ENCODE assay signal across 12 mouse cellular contexts in the genomic region with DNA sequence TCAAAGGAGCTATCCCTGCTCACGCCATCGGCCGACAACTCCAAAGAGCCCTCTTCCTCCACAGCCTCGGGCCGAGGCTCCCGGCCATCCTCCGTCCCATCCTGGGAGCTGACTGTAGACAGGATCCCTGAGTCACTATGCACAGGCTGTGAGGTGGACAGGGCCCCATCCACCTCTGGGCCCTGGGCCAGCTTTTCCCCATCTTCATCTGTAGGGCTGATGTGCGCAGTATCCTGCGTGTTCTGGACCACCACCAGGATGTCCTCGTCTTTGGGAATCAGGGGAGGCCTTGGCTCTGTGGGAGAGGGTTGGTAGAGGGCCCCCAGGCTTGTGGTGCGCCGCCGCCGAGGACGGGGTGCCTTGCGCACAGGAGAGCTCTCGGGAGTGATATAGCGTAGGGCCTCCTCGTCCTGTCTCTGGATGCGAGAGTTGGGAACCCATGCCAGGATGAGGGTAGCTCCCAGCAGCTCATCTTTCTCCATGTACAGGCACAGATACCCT. TPM values are rescaled to one million over a fixed set of nuclear protein-coding genes. Genes with fewer than 3 reads are reported as not detected.
DNase-seq lines count a peak whose midpoint lies in the region; ATAC-seq and TF ChIP-seq lines count a peak whose summit lies in the region.
"Had no signal": no experiment of that assay in that cellular context is flagged by ENCODE, and none has a peak within 500 bp of the region (broad histone marks: within the 10 kb centered on the region; RNA-seq: fewer than 3 reads in every experiment).

No protein-coding gene starts in this region.

- ATAC-seq in intestine, embryonic 15.5 days, result no peak
- ATAC-seq in intestine, postnatal 0 days, result no peak
- no peak for ATAC-seq in hindbrain, embryonic 16.5 days
- no peak for ATAC-seq in frontal cortex, adult (ENCODE audit: low TSS enrichment)

- H3K4me2 ChIP-seq in intestine, embryonic 15.5 days (replicated peaks), result no peak overlapping the region
- no peak overlapping the region for H3K4me2 ChIP-seq in intestine, postnatal 0 days (replicated peaks; ENCODE audit: low read depth)
- no peak overlapping the region for H3K4me2 ChIP-seq in hindbrain, embryonic 16.5 days (ENCODE audit: low read length)

- in situ Hi-C loops in ES-E14 (cut with MboI; ENCODE audit: low sequenced_read_pairs in 2 of 2, unreplicated experiment in 2 of 2), result no loop called here

- H3K9me3 ChIP-seq in intestine, embryonic 15.5 days, result no peaks in the 10 kb centered on the region
- H3K9me3 ChIP-seq in intestine, postnatal 0 days (ENCODE audit: control insufficient read depth), result no peaks in the 10 kb centered on the region
- H3K9me3 ChIP-seq in ES-E14 (ENCODE audit: control insufficient read depth, insufficient read depth, low read depth, low read length), result no peaks in the 10 kb centered on the region
- no peaks in the 10 kb centered on the region for H3K9me3 ChIP-seq in hindbrain, embryonic 16.5 days (ENCODE audit: control insufficient read depth, low read length)

- H3K36me3 ChIP-seq in intestine, embryonic 15.5 days, result peaks cover 17% of the 10 kb centered on the region; the same call in 1 of the 2 replicates
- H3K36me3 ChIP-seq in intestine, postnatal 0 days (ENCODE audit: control insufficient read depth, insufficient read depth), result peaks cover 24% of the 10 kb centered on the region; the same call in 1 of the 2 replicates
- H3K36me3 ChIP-seq in ES-E14 (ENCODE audit: control insufficient read depth, insufficient read depth, low read length, poor library complexity, severe bottlenecking), result peaks cover 5% of the 10 kb centered on the region; the same call in 1 of the 2 replicates
- peaks cover 10% of the 10 kb centered on the region for H3K36me3 ChIP-seq in hindbrain, embryonic 16.5 days (ENCODE audit: control insufficient read depth, insufficient read depth, low read length)

- 0 out of 2 replicates have a peak overlapping the region, but pooled peaks have one; percentile 52 for H3K27ac ChIP-seq in intestine, embryonic 15.5 days
- no peak overlapping the region for H3K27ac ChIP-seq in intestine, postnatal 0 days (ENCODE audit: low read depth, low read length)
- H3K27ac ChIP-seq in ES-E14 (ENCODE audit: insufficient read depth, low read depth, low read length, poor library complexity, severe bottlenecking), result no peak overlapping the region
- H3K27ac ChIP-seq in hindbrain, embryonic 16.5 days (ENCODE audit: low read depth, low read length), result peak overlapping the region; percentile 41; the same call in 1 of the 2 replicates
- H3K27ac ChIP-seq: liver, embryonic 14.5 days had no signal

- DNase-seq in cerebellum, adult 8-10 months, result peak; percentile 56
- DNase-seq in cerebellum, adult 9-10 months, result no peak
- no peak for DNase-seq in ES-E14 (ENCODE audit: low read depth, low spot score)
- DNase-seq in urinary bladder, postnatal 10 days (ENCODE audit: low spot score), result no peak
- DNase-seq: kidney, adult 8-10 months; thymus, postnatal 25 days had no signal

- WGBS in intestine, embryonic 15.5 days, result 92% methylated on average over 20 of the region's 20 CpGs
- 93% methylated on average over 20 of the region's 20 CpGs for WGBS in intestine, postnatal 0 days
- WGBS in hindbrain, embryonic 16.5 days, result 84% methylated on average over 20 of the region's 20 CpGs

- no peak overlapping the region for H3K4me3 ChIP-seq in intestine, embryonic 15.5 days (replicated peaks)
- no peak overlapping the region for H3K4me3 ChIP-seq in intestine, postnatal 0 days (ENCODE audit: low read depth, low read length)
- H3K4me3 ChIP-seq in ES-E14 (ENCODE audit: insufficient read depth in 1 of 2, low read depth in 1 of 2, low read length in 2 of 2, poor library complexity in 1 of 2, severe bottlenecking in 1 of 2), result no peak overlapping the region
- H3K4me3 ChIP-seq in hindbrain, embryonic 16.5 days (ENCODE audit: low read length), result no peak overlapping the region

- TF ChIP-seq CTCF in intestine, postnatal 0 days (IDR thresholded peaks at IDR 0.05; ENCODE audit: low read depth), result no peak

- no peak overlapping the region for H3K9ac ChIP-seq in intestine, embryonic 15.5 days
- H3K9ac ChIP-seq in intestine, postnatal 0 days (ENCODE audit: low read depth, low read length), result no peak overlapping the region
- peak overlapping the region; percentile 25 for H3K9ac ChIP-seq in ES-E14 (ENCODE audit: insufficient read depth, low read depth, low read length, poor library complexity, severe bottlenecking)
- H3K9ac ChIP-seq in hindbrain, embryonic 16.5 days (ENCODE audit: low read depth, low read length), result no peak overlapping the region
- H3K9ac ChIP-seq: liver, embryonic 14.5 days had no signal

- H3K4me1 ChIP-seq in intestine, embryonic 15.5 days (replicated peaks), result peaks cover 31% of the 10 kb centered on the region
- H3K4me1 ChIP-seq in intestine, postnatal 0 days (replicated peaks; ENCODE audit: control insufficient read depth, insufficient read depth, low read length), result no peaks in the 10 kb centered on the region
- H3K4me1 ChIP-seq in ES-E14 (ENCODE audit: control insufficient read depth in 2 of 2, insufficient read depth in 2 of 2, low read length in 2 of 2, poor library complexity in 1 of 2), result peaks cover 1 to 19% of the 10 kb centered on the region in 2 experiments; a peak in 2 of 4 replicates
- H3K4me1 ChIP-seq in hindbrain, embryonic 16.5 days (ENCODE audit: control insufficient read depth, insufficient read depth, low read depth, low read length), result peaks cover 19% of the 10 kb centered on the region

- H3K27me3 ChIP-seq in intestine, embryonic 15.5 days (replicated peaks), result no peaks in the 10 kb centered on the region
- no peaks in the 10 kb centered on the region for H3K27me3 ChIP-seq in intestine, postnatal 0 days (replicated peaks; ENCODE audit: control insufficient read depth, insufficient read depth, low read length)
- no peaks in the 10 kb centered on the region for H3K27me3 ChIP-seq in hindbrain, embryonic 16.5 days (replicated peaks; ENCODE audit: control insufficient read depth, insufficient read depth, low read length)

TF ChIP-seq in ES-E14, 5 proteins besides CTCF, POLR2A, EP300 and RAD21:
- TF ChIP-seq MAFK (IDR thresholded peaks at IDR 0.05; ENCODE audit: insufficient read depth, low read depth, low read length) (no peak), ZC3H11A (IDR thresholded peaks at IDR 0.05; ENCODE audit: borderline replicate concordance, low read depth, low read length) (no peak), HCFC1 (IDR thresholded peaks at IDR 0.05; ENCODE audit: borderline replicate concordance, insufficient read depth, low read length) (no peak), ZNF384 (IDR thresholded peaks at IDR 0.05; ENCODE audit: low read depth, low read length) (no peak), CHD2 (IDR thresholded peaks at IDR 0.05; ENCODE audit: low read depth, low read length) (no peak)
TF ChIP-seq in ES-E14: peak in this region for 0.

RNA-seq across cellular contexts. Expression of a gene that starts 19.4 kb away (rescaled TPM):
- 13.9 and 15.3 TPM in 2 replicates for polyA plus RNA-seq in intestine, embryonic 15.5 days (2015; fragmentation: Nextera tagmentation; extraction: Ambion mirVana)
- 3.8 and 4.5 TPM in 2 replicates for polyA plus RNA-seq in intestine, postnatal 0 days (2015; fragmentation: Nextera tagmentation; extraction: Ambion mirVana)
- total RNA-seq in ES-E14 (2012; rRNA removed), result 6.3 and 10.1 TPM in 2 replicates
- 47.9 and 54.9 TPM in 2 replicates for polyA plus RNA-seq in hindbrain, embryonic 16.5 days (2015; fragmentation: Nextera tagmentation; extraction: Ambion mirVana)

RNA-seq across cellular contexts. Expression of a gene that starts 19.5 kb away (rescaled TPM):
- polyA plus RNA-seq in intestine, embryonic 15.5 days (2015; fragmentation: Nextera tagmentation; extraction: Ambion mirVana), result 2.5 and 2.6 TPM in 2 replicates
- 1.5 and 1.8 TPM in 2 replicates for polyA plus RNA-seq in intestine, postnatal 0 days (2015; fragmentation: Nextera tagmentation; extraction: Ambion mirVana)
- total RNA-seq in ES-E14 (2012; rRNA removed), result 6.2 and 6.4 TPM in 2 replicates
- polyA plus RNA-seq in hindbrain, embryonic 16.5 days (2015; fragmentation: Nextera tagmentation; extraction: Ambion mirVana), result 16.5 and 17.2 TPM in 2 replicates
- total RNA-seq: heart, postnatal 25 days had no signal

RNA-seq across cellular contexts. Expression of a gene that starts 58.8 kb away (rescaled TPM):
- polyA plus RNA-seq in intestine, embryonic 15.5 days (2015; fragmentation: Nextera tagmentation; extraction: Ambion mirVana), result 66.3 and 69.1 TPM in 2 replicates
- polyA plus RNA-seq in intestine, postnatal 0 days (2015; fragmentation: Nextera tagmentation; extraction: Ambion mirVana), result 71.6 and 79.0 TPM in 2 replicates
- total RNA-seq in ES-E14 (2012; rRNA removed), result 69.3 and 116 TPM in 2 replicates
- polyA plus RNA-seq in hindbrain, embryonic 16.5 days (2015; fragmentation: Nextera tagmentation; extraction: Ambion mirVana), result 121 and 131 TPM in 2 replicates

Comparison
In these comparisons a context has a peak if more than half of its experiments do, and no peak if none do; other contexts are left out.
1. H3K27ac ChIP-seq: peak in intestine, embryonic 15.5 days (single experiment) and hindbrain, embryonic 16.5 days (single experiment); none in intestine, postnatal 0 days (single experiment) and ES-E14 (single experiment).